Mouse (Mus musculus): Measurements from ENCODE around the gene Mast3. TPM values are rescaled to one million over a fixed set of nuclear protein-coding genes. Genes with fewer than 3 reads are reported as not detected.

Gene Mast3
- polyA plus RNA-seq, 1 experiment from 2014 or later: 14.7 TPM

DNA sequence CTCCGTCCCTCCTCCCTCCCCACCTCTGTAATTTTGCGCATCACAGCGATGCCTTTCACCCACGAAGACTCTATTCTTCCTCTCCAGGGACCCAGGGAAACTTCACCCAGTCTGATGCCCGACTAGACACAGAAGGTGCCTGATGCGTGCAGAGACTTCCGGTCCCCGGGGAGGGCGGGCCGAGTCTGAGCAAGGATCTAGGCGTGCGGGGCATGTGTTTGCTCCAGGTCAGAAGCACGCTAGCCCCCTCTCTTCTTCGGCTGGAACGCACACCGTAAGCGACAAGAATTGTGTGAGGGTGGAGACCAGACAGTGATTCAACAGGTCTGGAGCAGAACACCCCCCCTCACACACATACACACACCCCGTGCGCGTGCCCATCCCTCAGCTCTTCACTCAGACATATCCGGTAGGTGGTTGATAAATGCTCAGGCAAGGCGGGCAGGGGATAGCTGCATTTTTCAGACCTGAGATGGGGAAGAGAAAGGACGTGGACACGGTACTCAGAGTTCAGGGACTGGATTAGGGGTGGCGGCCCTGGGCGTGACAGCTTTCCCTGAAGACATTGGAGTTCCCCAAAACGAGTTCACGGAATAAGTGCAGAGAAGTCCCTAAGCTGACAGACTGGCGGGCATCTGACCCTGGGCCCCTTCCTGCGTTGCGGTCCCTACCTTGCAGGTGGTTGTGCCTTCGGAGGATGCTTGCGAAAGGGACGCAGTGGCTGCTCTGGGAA, 38.9 kb downstream of the Mast3 start:
- no peak for ATAC-seq (ENCODE audit: insufficient read depth, low FRiP score, low TSS enrichment)
- WGBS: 3% methylated on average over 34 of the region's 34 CpGs
- H3K36me3 ChIP-seq (ENCODE audit: control insufficient read depth, insufficient read depth, low read length): peaks cover 13% of the 10 kb centered on the region
- H3K4me1 ChIP-seq (ENCODE audit: control insufficient read depth, insufficient read depth, low read length): peaks cover 16% of the 10 kb centered on the region
- no peaks in the 10 kb centered on the region for H3K27me3 ChIP-seq (ENCODE audit: control insufficient read depth, insufficient read depth, low read length)
- H3K27ac ChIP-seq (ENCODE audit: low read depth, low read length): no peak overlapping the region
- peak overlapping the region; percentile 63 for H3K4me2 ChIP-seq (ENCODE audit: low read depth)
- peak overlapping the region; percentile 50 for H3K9ac ChIP-seq (ENCODE audit: low read length)
- DNase-seq (ENCODE audit: low spot score): peak; percentile 42
- H3K9me3 ChIP-seq (ENCODE audit: control insufficient read depth, low read length): no peaks in the 10 kb centered on the region
- H3K4me3 ChIP-seq (ENCODE audit: low read depth, low read length): peak overlapping the region; percentile 31

DNA sequence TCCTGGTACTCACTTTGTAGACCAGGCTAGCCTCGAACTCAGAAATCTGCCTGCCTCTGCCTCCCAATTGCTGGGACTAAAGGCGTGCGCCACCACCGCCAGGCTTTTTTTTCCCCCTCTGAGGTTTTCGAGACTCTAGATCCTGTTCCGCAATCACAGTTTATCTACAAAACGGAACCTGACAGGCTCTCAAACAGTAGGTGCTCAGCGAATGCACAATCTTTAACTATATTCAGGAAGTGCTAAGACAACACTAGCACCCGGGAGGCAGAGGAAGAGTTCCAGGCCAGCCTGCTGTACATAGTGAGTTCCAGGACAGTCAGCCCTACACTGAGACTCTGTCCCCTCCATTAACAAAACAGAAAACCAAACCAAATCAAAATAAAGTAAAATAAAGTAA, 39.5 kb downstream of the Mast3 start:
- H3K9me3 ChIP-seq (ENCODE audit: control insufficient read depth, low read length): no peaks in the 10 kb centered on the region
- no peaks in the 10 kb centered on the region for H3K27me3 ChIP-seq (ENCODE audit: control insufficient read depth, insufficient read depth, low read length)
- H3K4me1 ChIP-seq (ENCODE audit: control insufficient read depth, insufficient read depth, low read length): peaks cover 16% of the 10 kb centered on the region
- no peak for ATAC-seq (ENCODE audit: insufficient read depth, low FRiP score, low TSS enrichment)
- H3K36me3 ChIP-seq (ENCODE audit: control insufficient read depth, insufficient read depth, low read length): peaks cover 13% of the 10 kb centered on the region
- no peak for DNase-seq (ENCODE audit: low spot score)
- H3K4me2 ChIP-seq (ENCODE audit: low read depth): peak overlapping the region; percentile 63
- no peak overlapping the region for H3K9ac ChIP-seq (ENCODE audit: low read length)
- 83% methylated on average over 9 of the region's 9 CpGs for WGBS
- H3K27ac ChIP-seq (ENCODE audit: low read depth, low read length): no peak overlapping the region
- H3K4me3 ChIP-seq (ENCODE audit: low read depth, low read length): no peak overlapping the region

- Histone ChIP-seq H3K9ac (ENCODE audit: low read length) (no peak overlapping the region), H3K4me2 (ENCODE audit: low read depth) (no peak overlapping the region), H3K27ac (ENCODE audit: low read depth, low read length) (no peak overlapping the region), H3K27me3 (ENCODE audit: control insufficient read depth, insufficient read depth, low read length) (no peaks in the 10 kb centered on the region), H3K36me3 (ENCODE audit: control insufficient read depth, insufficient read depth, low read length) (peaks cover 8% of the 10 kb centered on the region), H3K4me3 (ENCODE audit: low read depth, low read length) (no peak overlapping the region), H3K4me1 (ENCODE audit: control insufficient read depth, insufficient read depth, low read length) (peaks cover 19% of the 10 kb centered on the region), H3K9me3 (ENCODE audit: control insufficient read depth, low read length) (no peaks in the 10 kb centered on the region)
- DNase-seq (ENCODE audit: low spot score): no peak
- no peak for ATAC-seq (ENCODE audit: insufficient read depth, low FRiP score, low TSS enrichment)
- WGBS: 95% methylated on average over 13 of the region's 13 CpGs
Measured at GRCm38 (mm10) chr8:70764676-70765075, 40.2 kb downstream of the Mast3 start.

DNA sequence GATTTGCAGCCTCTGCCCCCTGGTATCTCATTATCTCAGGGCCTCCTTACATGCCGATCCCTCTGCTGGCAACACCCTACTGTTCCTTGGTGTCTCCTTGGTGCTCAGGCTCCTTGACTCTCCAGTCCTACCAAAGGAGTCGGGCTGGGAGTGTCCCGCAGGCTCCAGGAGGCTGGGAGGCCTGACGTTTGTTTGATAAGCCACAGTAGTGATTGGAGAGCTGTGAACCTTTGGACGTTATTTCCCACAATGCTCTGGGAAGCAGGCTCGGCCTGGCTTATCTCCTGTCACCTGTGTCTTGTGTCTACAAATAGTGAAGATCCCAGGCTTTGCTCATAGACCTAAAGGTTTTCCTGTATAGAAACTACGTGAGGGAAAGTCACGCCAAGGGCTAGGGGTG, 40.8 kb downstream of the Mast3 start:
- Histone ChIP-seq H3K4me1 (ENCODE audit: control insufficient read depth, insufficient read depth, low read length) (peaks cover 19% of the 10 kb centered on the region), H3K9ac (ENCODE audit: low read length) (no peak overlapping the region), H3K4me2 (ENCODE audit: low read depth) (no peak overlapping the region), H3K4me3 (ENCODE audit: low read depth, low read length) (no peak overlapping the region), H3K27ac (ENCODE audit: low read depth, low read length) (no peak overlapping the region), H3K36me3 (ENCODE audit: control insufficient read depth, insufficient read depth, low read length) (peaks cover 8% of the 10 kb centered on the region), H3K27me3 (ENCODE audit: control insufficient read depth, insufficient read depth, low read length) (no peaks in the 10 kb centered on the region), H3K9me3 (ENCODE audit: control insufficient read depth, low read length) (no peaks in the 10 kb centered on the region)
- DNase-seq (ENCODE audit: low spot score): no peak
- no peak for ATAC-seq (ENCODE audit: insufficient read depth, low FRiP score, low TSS enrichment)
- WGBS: 88% methylated on average over 8 of the region's 8 CpGs

DNA sequence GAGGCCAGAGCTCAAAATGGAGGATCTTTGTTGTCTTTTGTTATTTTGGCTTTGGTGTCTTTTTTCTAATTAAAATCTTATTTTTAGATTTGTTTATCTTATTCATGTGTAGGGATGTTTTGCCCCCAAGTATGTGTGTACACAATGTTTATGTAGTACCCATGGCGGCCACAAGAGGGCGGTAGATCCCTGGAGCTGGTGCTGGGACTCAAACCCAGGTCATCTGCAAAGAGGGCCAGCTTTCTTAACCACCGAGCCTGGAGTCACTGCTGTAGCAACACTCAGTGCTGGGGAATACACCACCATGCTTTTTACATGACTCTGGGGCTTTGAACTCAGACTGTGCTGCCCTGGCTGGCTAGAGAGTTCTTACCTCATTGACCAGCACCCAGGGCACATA, 41.5 kb downstream of the Mast3 start:
- peaks cover under 1% of the 10 kb centered on the region; the same call in 1 of the 2 replicates for H3K36me3 ChIP-seq (ENCODE audit: control insufficient read depth, insufficient read depth, low read length)
- H3K4me3 ChIP-seq (ENCODE audit: low read depth, low read length): no peak overlapping the region
- H3K4me1 ChIP-seq (ENCODE audit: control insufficient read depth, insufficient read depth, low read length): peaks cover 19% of the 10 kb centered on the region
- no peak for ATAC-seq (ENCODE audit: insufficient read depth, low FRiP score, low TSS enrichment)
- no peak overlapping the region for H3K27ac ChIP-seq (ENCODE audit: low read depth, low read length)
- DNase-seq (ENCODE audit: low spot score): peak; percentile 57
- no peaks in the 10 kb centered on the region for H3K9me3 ChIP-seq (ENCODE audit: control insufficient read depth, low read length)
- no peak overlapping the region for H3K4me2 ChIP-seq (ENCODE audit: low read depth)
- H3K9ac ChIP-seq (ENCODE audit: low read length): no peak overlapping the region
- no peaks in the 10 kb centered on the region for H3K27me3 ChIP-seq (ENCODE audit: control insufficient read depth, insufficient read depth, low read length)
- 8% methylated on average over 3 of the region's 3 CpGs for WGBS

DNA sequence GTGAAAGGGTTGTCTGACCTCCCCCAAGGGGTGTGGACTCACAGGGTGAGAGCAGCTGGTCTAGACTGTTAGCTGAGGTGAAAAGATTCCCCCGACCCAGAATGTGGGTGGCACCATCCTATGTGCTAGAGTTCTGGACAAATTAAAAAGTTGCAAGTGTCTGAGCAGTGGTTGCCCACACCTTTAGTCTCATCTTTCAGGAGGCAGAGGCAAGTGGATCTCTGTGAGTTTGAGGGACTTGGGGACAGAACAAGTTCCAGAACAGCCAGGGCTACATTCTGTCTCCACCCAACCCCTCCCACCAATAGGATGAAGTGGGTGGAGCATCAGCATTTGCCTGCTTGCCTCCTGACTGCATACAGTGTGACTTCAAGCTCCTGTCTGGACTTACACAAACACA, 42.7 kb downstream of the Mast3 start:
- Histone ChIP-seq H3K9me3 (ENCODE audit: control insufficient read depth, low read length) (no peaks in the 10 kb centered on the region), H3K27me3 (ENCODE audit: control insufficient read depth, insufficient read depth, low read length) (no peaks in the 10 kb centered on the region), H3K4me3 (ENCODE audit: low read depth, low read length) (no peak overlapping the region), H3K9ac (ENCODE audit: low read length) (no peak overlapping the region), H3K36me3 (ENCODE audit: control insufficient read depth, insufficient read depth, low read length) (no peaks in the 10 kb centered on the region), H3K27ac (ENCODE audit: low read depth, low read length) (no peak overlapping the region), H3K4me1 (ENCODE audit: control insufficient read depth, insufficient read depth, low read length) (peaks cover 19% of the 10 kb centered on the region), H3K4me2 (ENCODE audit: low read depth) (no peak overlapping the region)
- ATAC-seq (ENCODE audit: insufficient read depth, low FRiP score, low TSS enrichment) (no peak), DNase-seq (ENCODE audit: low spot score) (no peak)
- 86% methylated on average over 1 of the region's 1 CpGs for WGBS

GRCm38 (mm10) chr8:70760775-70761406, 44.0 kb downstream of the Mast3 start, which contains the start of gene Mpv17l2:
Gene Mpv17l2 (minus strand): TSS chr8:70760946.
- Histone ChIP-seq H3K4me3 (ENCODE audit: low read depth, low read length) (peak within 1 kb of the TSS; percentile 64), H3K9ac (ENCODE audit: low read length) (peak within 1 kb of the TSS; percentile 68), H3K4me1 (ENCODE audit: control insufficient read depth, insufficient read depth, low read length) (peaks cover 9% of the 10 kb centered on the region), H3K9me3 (ENCODE audit: control insufficient read depth, low read length) (no peaks in the 10 kb centered on the region), H3K36me3 (ENCODE audit: control insufficient read depth, insufficient read depth, low read length) (no peaks in the 10 kb centered on the region), H3K4me2 (ENCODE audit: low read depth) (peak within 1 kb of the TSS; percentile 99), H3K27me3 (ENCODE audit: control insufficient read depth, insufficient read depth, low read length) (no peaks in the 10 kb centered on the region), H3K27ac (ENCODE audit: low read depth, low read length) (peak within 1 kb of the TSS; percentile 74; the same call in 1 of the 2 replicates)
- ATAC-seq (ENCODE audit: insufficient read depth, low FRiP score, low TSS enrichment) (peak; percentile 95), DNase-seq (ENCODE audit: low spot score) (peak; percentile 95)
- WGBS: under 1% methylated on average over 52 of the region's 55 CpGs

DNA sequence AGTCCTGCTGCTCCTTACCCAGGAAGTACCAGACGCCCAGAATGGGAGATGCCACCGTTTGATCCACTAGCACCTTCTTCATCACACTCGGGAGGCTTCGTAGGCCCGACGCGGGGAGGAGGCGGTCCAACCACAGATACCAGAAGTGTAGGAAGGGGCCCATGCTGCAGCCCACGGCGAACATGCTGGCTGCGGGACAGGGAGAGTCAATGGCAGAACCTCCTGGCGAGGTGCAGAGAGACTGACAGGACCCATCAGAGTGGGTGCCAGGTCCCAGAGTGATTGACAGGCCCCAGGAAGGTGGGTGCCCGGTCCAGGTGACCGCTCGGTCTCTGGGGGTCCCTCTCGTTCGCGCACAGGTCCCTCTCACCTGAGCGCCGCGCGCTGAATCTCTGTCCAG, 44.5 kb downstream of the Mast3 start:
- peak overlapping the region; percentile 99 for H3K4me2 ChIP-seq (ENCODE audit: low read depth)
- H3K27me3 ChIP-seq (ENCODE audit: control insufficient read depth, insufficient read depth, low read length): no peaks in the 10 kb centered on the region
- H3K4me1 ChIP-seq (ENCODE audit: control insufficient read depth, insufficient read depth, low read length): peaks cover 6% of the 10 kb centered on the region
- peak overlapping the region; percentile 64 for H3K4me3 ChIP-seq (ENCODE audit: low read depth, low read length)
- no peak for DNase-seq (ENCODE audit: low spot score)
- H3K9me3 ChIP-seq (ENCODE audit: control insufficient read depth, low read length): no peaks in the 10 kb centered on the region
- peak; percentile 10 for ATAC-seq (ENCODE audit: insufficient read depth, low FRiP score, low TSS enrichment)
- no peaks in the 10 kb centered on the region for H3K36me3 ChIP-seq (ENCODE audit: control insufficient read depth, insufficient read depth, low read length)
- H3K9ac ChIP-seq (ENCODE audit: low read length): peak overlapping the region; percentile 68
- peak overlapping the region; percentile 74; the same call in 1 of the 2 replicates for H3K27ac ChIP-seq (ENCODE audit: low read depth, low read length)
- WGBS: under 1% methylated on average over 13 of the region's 22 CpGs

All from neural tube, embryonic 11.5 days (tissue).